Mouse (Mus musculus) hindbrain, embryonic 10.5 days (tissue): ENCODE results near the gene BC004004. TPM values are rescaled to one million over a fixed set of nuclear protein-coding genes. Genes with fewer than 3 reads are reported as not detected.
A peak's percentile ranks its signal among the peaks of the same experiment; 100 is the strongest.
"Not testable (repeated sequence)": the region's sequence is repeated elsewhere in the genome, so short reads cannot be mapped to it uniquely, and the experiment has no call there.

Source experiments
- DNase-seq: peaks from one replicate; pipeline ENCODE4 v3.0.0-alpha.2; 2017; ENCODE audit warnings: low spot score
- H3K27ac ChIP-seq: fragments of 300-500 bp; sonication (generic); 2 replicates; pipeline ENCODE4 v1.5.1; 2016; ENCODE audit warnings: mild to moderate bottlenecking, moderate library complexity
- H3K27me3 ChIP-seq: fragments of 300-500 bp; sonication (generic); 2 replicates; pipeline ENCODE4 v1.6.1; 2016; ENCODE audit warnings: mild to moderate bottlenecking; ENCODE audit not compliant: poor library complexity, insufficient read depth, severe bottlenecking
- H3K36me3 ChIP-seq: fragments of 300-500 bp; sonication (generic); 2 replicates; pipeline ENCODE4 v1.6.1; 2016; ENCODE audit warnings: mild to moderate bottlenecking, moderate library complexity
- H3K4me1 ChIP-seq: fragments of 300-500 bp; sonication (generic); replicated peaks from 2 replicates; pipeline ENCODE4 v1.6.1; 2016; ENCODE audit warnings: mild to moderate bottlenecking
- H3K4me3 ChIP-seq: fragments of 300-500 bp; sonication (generic); 2 replicates; pipeline ENCODE4 v1.5.1; 2016; ENCODE audit warnings: mild to moderate bottlenecking, moderate library complexity
- H3K9me3 ChIP-seq: fragments of 300-500 bp; sonication (generic); 2 replicates; pipeline ENCODE4 v1.6.1; 2016; ENCODE audit warnings: mild to moderate bottlenecking, moderate library complexity
- WGBS: fragments of 180-500 bp; shearing (Covaris S2); methylation state at CpG from one replicate; pipeline ENCODE4 v1.1.7; 2016; 5-methylcytosine and 5-hydroxymethylcytosine counted together
- polyA plus RNA-seq: library from polyadenylated mRNA; unstranded; fragments of >200 nt; fragmentation: Nextera tagmentation; extraction: Ambion mirVana; gene quantifications from 2 replicates; pipeline ENCODE4 v1.2.1, GENCODE M21; 2016

Gene BC004004
- polyA plus RNA-seq, 1 experiment from 2014 or later: 68.6 TPM

- peaks cover 36% of the 10 kb centered on the region for H3K36me3 ChIP-seq
- H3K4me3 ChIP-seq: peak overlapping the region; percentile 94
- peaks cover 47% of the 10 kb centered on the region for H3K4me1 ChIP-seq
- 2% methylated on average over 14 of the region's 14 CpGs for WGBS
- H3K27me3 ChIP-seq: no peaks in the 10 kb centered on the region
- peak overlapping the region; percentile 97 for H3K27ac ChIP-seq
- DNase-seq: no peak
- H3K9me3 ChIP-seq: no peaks in the 10 kb centered on the region
Measured at GRCm38 (mm10) chr17:29263417-29263816, 5.2 kb upstream of the BC004004 start.

- WGBS: 8% methylated on average over 38 of the region's 38 CpGs
- Histone ChIP-seq H3K4me3 (peak within 1 kb of the TSS; percentile 94), H3K36me3 (peaks cover 29% of the 10 kb centered on the region), H3K4me1 (peaks cover 47% of the 10 kb centered on the region), H3K27me3 (no peaks in the 10 kb centered on the region), H3K27ac (peak within 1 kb of the TSS; percentile 97), H3K9me3 (no peaks in the 10 kb centered on the region)
- peak; percentile 89 for DNase-seq
Measured at GRCm38 (mm10) chr17:29263840-29264633, 4.6 kb upstream of the BC004004 start, which contains the start of gene Ppil1. TSS of gene Ppil1 (minus strand) at chr17:29264186.

GRCm38 (mm10) chr17:29264760-29265159 lies 3.8 kb upstream of the BC004004 start:
- no peak for DNase-seq
- WGBS: 89% methylated on average over 5 of the region's 5 CpGs
- Histone ChIP-seq H3K4me3 (peak overlapping the region; percentile 94), H3K36me3 (peaks cover 22% of the 10 kb centered on the region), H3K27me3 (no peaks in the 10 kb centered on the region), H3K9me3 (no peaks in the 10 kb centered on the region), H3K27ac (peak overlapping the region; percentile 97), H3K4me1 (peaks cover 48% of the 10 kb centered on the region)

GRCm38 (mm10) chr17:29267040-29267439 lies 1.5 kb upstream of the BC004004 start:
- 99% methylated on average over 2 of the region's 2 CpGs for WGBS
- not testable (repeated sequence) for DNase-seq, H3K27ac ChIP-seq, H3K9me3 ChIP-seq, H3K36me3 ChIP-seq, H3K27me3 ChIP-seq, H3K4me3 ChIP-seq
- peaks cover 35% of the 10 kb centered on the region for H3K4me1 ChIP-seq

GRCm38 (mm10) chr17:29267931-29268681 lies 482 bp upstream of the BC004004 start:
- H3K27me3 ChIP-seq: no peaks in the 10 kb centered on the region
- WGBS: 62% methylated on average over 6 of the region's 6 CpGs
- H3K27ac ChIP-seq: peak overlapping the region; percentile 96
- no peak for DNase-seq
- H3K36me3 ChIP-seq: no peaks in the 10 kb centered on the region
- H3K4me3 ChIP-seq: peak overlapping the region; percentile 83
- no peaks in the 10 kb centered on the region for H3K9me3 ChIP-seq
- H3K4me1 ChIP-seq: peaks cover 24% of the 10 kb centered on the region

GRCm38 (mm10) chr17:29269349-29269706 lies 740 bp downstream of the BC004004 start:
- Histone ChIP-seq H3K36me3 (no peaks in the 10 kb centered on the region), H3K27me3 (no peaks in the 10 kb centered on the region), H3K27ac (peak overlapping the region; percentile 96), H3K4me3 (peak overlapping the region; percentile 83), H3K9me3 (no peaks in the 10 kb centered on the region), H3K4me1 (peaks cover 25% of the 10 kb centered on the region)
- DNase-seq: no peak
- WGBS: 24% methylated on average over 10 of the region's 10 CpGs

- Histone ChIP-seq H3K36me3 (no peaks in the 10 kb centered on the region), H3K4me3 (peak overlapping the region; percentile 83; the same call in 1 of the 2 replicates), H3K9me3 (no peaks in the 10 kb centered on the region), H3K27me3 (no peaks in the 10 kb centered on the region), H3K4me1 (peaks cover 21% of the 10 kb centered on the region), H3K27ac (no peak overlapping the region)
- DNase-seq: no peak
- 93% methylated on average over 9 of the region's 9 CpGs for WGBS
Measured at GRCm38 (mm10) chr17:29270148-29270698, 1.6 kb downstream of the BC004004 start.

- WGBS: 81% methylated on average over 7 of the region's 7 CpGs
- no peaks in the 10 kb centered on the region for H3K27me3 ChIP-seq
- no peak overlapping the region for H3K27ac ChIP-seq
- 0 out of 2 replicates have a peak, but pooled peaks cover 6% of the 10 kb centered on the region for H3K36me3 ChIP-seq
- no peak for DNase-seq
- no peaks in the 10 kb centered on the region for H3K9me3 ChIP-seq
- peaks cover 27% of the 10 kb centered on the region for H3K4me1 ChIP-seq
- no peak overlapping the region for H3K4me3 ChIP-seq
Measured at GRCm38 (mm10) chr17:29273156-29273555, 4.6 kb downstream of the BC004004 start.

GRCm38 (mm10) chr17:29273889-29274288 lies 5.3 kb downstream of the BC004004 start:
- Histone ChIP-seq H3K9me3 (no peaks in the 10 kb centered on the region), H3K27me3 (no peaks in the 10 kb centered on the region), H3K4me1 (peaks cover 27% of the 10 kb centered on the region), H3K4me3 (no peak overlapping the region), H3K27ac (no peak overlapping the region), H3K36me3 (0 out of 2 replicates have a peak, but pooled peaks cover 6% of the 10 kb centered on the region)
- WGBS: 83% methylated on average over 11 of the region's 11 CpGs
- DNase-seq: no peak

- H3K27me3 ChIP-seq: no peaks in the 10 kb centered on the region
- 90% methylated on average over 5 of the region's 5 CpGs for WGBS
- H3K36me3 ChIP-seq: peaks cover 45% of the 10 kb centered on the region
- no peaks in the 10 kb centered on the region for H3K9me3 ChIP-seq
- peaks cover 20% of the 10 kb centered on the region for H3K4me1 ChIP-seq
- no peak overlapping the region for H3K4me3 ChIP-seq
- H3K27ac ChIP-seq: no peak overlapping the region
- DNase-seq: no peak
Measured at GRCm38 (mm10) chr17:29280422-29280821, 11.8 kb downstream of the BC004004 start.

- Histone ChIP-seq H3K4me1 (peaks cover 20% of the 10 kb centered on the region), H3K27ac (no peak overlapping the region), H3K4me3 (no peak overlapping the region), H3K9me3 (peaks cover 4% of the 10 kb centered on the region; the same call in 1 of the 2 replicates), H3K36me3 (peaks cover 56% of the 10 kb centered on the region), H3K27me3 (no peaks in the 10 kb centered on the region)
- no peak for DNase-seq
- WGBS: 92% methylated on average over 5 of the region's 5 CpGs
Measured at GRCm38 (mm10) chr17:29281541-29281940, 13.0 kb downstream of the BC004004 start.

- Histone ChIP-seq H3K27me3 (no peaks in the 10 kb centered on the region), H3K4me3 (no peak overlapping the region), H3K4me1 (peaks cover 20% of the 10 kb centered on the region), H3K36me3 (peaks cover 61% of the 10 kb centered on the region), H3K9me3 (peaks cover 4% of the 10 kb centered on the region; the same call in 1 of the 2 replicates), H3K27ac (peak overlapping the region; percentile 59; the same call in 1 of the 2 replicates)
- DNase-seq: no peak
- 61% methylated on average over 21 of the region's 21 CpGs for WGBS
Measured at GRCm38 (mm10) chr17:29282216-29282952, 13.8 kb downstream of the BC004004 start.
